Mouse (Mus musculus): ENCODE measurements around the gene P2ry13.

The P2ry13 gene

DNA sequence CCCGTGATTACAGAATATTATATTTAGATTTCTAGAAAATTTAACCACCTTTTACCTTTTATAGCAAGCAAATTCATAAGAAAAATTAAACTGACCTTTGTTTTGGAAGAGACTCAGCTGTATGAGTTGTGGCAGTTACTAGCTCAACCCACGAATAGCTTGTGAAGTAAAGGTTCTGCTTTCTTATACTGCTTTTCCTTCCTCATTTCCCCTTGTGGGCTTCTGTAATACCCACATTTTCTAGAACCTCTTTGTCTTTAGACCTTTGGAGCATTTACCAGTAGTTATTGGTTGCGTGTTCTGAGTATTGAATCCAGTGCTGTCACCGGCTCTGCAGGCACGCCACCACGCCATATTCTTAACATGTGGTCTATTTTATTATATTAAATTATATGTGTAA, at the start of gene P2ry13:
Gene P2ry13, minus strand, starts transcription at position 156 of the 400 bp plus-strand sequence.
- DNase-seq = no peak

DNA sequence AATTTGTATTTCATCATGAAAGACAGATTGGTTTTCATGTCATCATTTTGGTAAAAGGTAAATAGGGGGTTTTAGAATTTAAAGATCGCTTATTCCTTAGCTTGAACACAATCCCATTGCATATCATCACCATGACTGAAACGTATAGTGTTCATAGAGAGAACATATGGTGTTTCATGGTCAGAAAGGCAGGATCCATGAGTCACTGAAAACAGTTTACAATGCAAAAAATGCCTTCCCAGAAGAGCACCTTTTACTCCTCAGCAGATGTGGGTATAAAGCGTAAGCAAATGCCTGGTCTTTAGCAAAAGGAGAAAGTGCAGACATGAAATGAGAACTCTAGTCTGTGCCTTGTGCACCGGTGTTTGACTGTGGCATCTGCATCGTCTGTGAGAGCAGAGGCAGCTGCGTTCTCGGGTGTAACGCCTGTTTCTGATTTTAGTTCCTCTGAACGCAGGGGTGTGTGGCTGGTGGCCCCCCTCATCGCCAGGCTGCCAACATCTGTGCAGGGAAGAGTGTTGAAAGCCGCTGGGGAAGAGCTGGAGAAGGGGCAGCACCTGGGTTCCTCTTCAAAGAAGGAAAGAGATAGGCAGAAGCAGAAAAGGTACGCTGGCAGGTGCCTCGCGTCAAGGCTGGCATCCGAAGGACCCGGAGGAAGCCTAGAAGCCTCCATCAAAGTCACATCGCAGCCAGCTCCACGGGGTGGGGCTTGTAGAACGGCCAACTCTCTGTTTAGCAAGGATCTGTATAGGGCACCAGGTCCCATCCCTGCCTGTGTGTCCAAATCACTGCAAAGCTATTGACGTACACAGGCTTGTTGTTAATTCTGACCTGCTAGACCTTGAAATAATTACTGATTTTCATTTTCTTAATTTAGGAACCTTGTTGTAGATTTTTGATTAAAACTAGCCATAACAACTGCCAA, 47.3 kb upstream of the P2ry13 start:
- DNase-seq = no peak

DNA sequence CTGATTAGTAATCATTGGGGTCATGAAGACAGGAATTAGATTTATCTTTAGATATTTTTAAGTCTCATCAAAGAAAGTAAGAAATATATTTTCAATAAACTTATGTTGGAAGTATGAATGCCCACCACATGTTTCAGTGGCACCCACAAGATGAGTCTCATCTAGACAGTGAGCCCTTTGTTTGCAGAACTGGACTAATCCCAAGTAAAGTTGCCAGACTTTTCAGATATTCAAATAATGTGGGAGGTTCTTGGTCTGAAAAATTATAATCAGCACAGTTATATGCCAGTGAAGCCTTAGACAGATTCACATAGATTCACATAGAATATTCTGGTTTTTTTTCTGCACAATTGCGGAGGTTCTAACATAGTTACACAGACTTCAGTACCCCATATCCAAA, 39.8 kb upstream of the P2ry13 start:
- no peak for DNase-seq

DNA sequence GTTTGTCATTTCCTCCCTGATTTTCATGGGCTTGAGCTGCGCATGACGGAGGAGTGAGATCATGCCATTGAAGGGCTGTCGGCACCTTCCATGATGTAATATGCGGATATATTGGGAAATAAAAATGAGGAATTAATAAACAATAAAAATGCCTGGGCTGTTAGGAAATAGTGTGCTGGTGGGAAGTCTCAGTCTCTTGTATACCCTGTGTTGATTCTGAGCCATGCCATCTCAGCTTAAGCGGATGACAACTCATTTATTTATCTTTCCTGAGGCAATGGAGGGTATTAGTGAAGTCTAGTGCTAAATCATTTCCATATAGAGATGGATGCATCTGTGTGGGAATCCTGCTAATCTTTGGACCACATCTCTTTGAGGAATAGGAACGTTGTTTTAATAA, 37.3 kb upstream of the P2ry13 start:
- DNase-seq = no peak

DNA sequence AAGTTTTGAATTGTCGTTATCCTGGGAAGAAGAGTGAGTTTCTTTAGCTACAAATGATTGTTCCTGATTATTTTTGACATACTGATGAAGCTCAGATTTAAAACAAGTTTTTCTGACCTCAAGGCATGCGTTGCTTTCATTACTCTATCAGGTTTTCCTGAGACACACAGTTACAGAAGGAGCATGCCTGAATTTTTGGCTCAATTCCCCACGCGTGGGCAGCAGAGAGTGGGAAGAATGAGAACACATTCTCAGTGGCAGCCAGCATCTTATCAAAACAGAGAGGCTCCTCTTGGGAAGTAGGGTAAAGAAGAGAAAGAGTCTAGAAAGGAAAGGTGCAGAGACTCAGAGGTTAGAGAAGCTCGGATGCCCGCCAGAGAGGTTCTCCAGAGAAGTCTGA, 32.7 kb upstream of the P2ry13 start:
- peak; percentile 29 for DNase-seq

DNA sequence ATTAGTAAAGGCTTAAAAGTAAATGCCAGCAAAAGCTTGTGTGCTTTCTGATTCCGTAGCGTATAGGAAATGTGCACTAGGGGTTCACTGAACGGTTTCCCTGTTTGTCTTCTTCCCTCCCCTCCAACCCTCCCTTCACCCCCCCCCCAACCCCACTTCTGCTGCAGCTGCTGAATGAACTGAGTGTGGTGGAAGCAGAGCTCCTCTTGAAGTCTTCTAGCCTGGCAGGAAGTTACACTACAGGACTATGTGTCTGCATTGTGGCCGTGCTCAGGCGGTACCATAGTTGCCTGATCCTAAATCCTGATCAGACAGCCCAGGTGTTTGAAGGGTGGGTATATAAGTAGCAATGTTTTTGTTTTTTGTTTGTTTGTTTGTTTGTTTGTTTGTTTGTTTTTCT, 24.2 kb upstream of the P2ry13 start:
- no peak for DNase-seq

DNA sequence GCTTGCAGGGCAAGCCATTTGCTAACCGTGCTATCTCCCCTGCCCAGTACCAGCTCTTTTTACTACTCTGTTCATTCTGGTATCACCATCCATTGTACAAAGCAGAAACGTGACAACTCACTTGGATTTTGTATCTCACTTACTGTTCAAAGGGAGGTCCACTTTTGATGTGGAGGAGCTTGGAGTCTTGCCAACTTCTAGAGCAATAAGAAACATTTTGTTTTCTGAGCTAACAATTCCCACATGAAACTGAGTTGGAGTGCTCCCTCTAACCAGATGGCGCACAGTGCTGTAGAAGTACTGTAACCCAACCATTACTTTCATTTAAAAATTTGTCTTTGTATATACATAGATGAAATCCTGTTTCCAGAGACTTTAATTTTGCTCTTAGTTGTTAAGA, 20.2 kb upstream of the P2ry13 start:
- DNase-seq = no peak

DNA sequence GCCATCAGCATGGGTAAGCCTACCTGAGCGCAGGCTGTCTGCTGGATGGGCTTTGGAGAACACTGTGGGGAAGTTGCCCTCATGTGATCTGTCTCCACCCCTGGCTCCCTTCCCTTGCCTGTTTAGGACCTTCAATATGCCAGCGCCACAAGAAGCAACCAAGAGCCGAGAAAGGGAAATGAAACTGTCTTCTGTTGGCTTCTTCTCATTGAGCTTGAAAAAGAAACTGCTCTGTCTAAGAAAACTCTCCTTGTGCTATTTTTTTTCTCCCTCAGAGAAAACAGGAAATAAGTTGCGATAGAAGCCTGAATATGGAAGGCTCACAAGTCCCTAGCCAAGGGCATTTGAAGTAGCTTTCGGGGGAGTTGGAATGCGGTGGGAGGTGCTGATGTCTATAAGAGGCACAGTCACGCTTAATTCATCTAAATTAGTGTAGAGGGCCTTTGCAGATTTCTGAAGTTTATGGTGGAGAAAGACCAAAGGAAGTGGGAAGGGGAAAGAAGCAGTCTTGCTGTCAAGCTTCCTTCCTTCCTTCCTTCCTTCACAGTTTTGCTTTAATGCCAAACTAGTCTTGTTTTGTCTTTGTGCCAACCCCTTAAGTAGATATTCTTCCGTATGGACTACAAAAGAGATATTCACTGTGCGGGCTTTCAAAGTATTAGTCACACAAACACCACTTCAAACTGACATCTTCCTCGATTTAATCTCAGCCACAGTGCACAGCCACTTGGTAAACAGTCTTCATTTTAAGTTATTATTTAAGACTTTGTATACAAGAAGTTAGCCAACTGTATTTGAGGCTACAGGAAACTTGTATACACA, 18.3 kb upstream of the P2ry13 start:
- no peak for DNase-seq

DNA sequence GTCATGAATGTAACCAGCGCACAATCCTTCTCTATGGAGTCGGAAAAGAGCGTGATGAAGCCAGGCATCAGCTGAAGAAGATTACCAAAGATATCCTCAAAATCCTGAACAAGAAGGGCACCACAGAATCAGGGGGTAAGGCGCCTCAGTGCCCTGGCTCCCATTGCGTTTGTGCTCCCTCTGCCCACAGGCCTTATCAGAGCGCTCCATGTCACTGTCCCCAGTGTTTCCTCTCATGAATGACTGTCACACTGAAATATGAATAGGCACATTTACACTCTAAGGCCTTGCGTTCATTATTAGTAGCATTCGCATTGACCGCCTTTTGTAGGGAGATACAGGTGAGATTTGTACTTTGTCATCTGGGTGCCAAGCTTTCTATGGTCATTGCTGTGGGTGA, 17.0 kb upstream of the P2ry13 start:
- no peak for DNase-seq

DNA sequence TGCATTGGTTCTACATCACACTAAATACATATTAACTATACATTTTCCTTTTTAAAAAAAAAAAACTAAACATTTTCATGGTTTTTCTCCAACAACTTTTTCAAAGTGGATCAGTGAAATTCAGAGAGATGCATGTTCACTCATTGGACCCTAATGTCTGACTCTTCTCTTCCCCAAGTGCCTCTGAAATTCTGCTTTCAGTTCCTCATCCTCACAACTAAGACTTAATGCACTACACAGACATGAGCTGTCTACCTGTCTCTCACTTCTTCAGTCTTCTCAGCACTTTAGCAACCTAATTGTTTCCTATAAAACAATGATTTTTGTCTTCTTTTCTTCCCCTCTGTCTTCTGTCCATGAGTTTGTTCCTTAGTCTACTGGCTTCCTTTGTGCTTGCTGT, 14.7 kb upstream of the P2ry13 start:
- no peak for DNase-seq

DNA sequence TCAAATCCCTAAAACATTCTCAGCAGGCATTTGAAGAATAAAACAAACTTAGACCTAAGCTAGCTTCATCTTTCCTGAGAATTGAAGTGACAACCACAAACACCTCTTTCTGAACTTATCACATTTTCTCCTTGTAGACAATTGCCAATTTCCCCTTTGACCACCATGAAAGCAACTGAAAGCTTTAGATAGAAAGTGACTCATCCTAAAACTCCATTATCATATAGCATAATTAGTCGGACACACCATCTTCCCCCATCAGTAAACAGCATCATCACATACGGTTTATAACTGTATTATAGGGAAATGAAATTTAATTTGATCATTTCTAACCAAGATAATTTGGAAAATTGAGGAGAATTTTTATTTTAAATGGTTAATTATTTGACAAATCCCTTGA, 11.6 kb upstream of the P2ry13 start:
- DNase-seq = no peak

DNA sequence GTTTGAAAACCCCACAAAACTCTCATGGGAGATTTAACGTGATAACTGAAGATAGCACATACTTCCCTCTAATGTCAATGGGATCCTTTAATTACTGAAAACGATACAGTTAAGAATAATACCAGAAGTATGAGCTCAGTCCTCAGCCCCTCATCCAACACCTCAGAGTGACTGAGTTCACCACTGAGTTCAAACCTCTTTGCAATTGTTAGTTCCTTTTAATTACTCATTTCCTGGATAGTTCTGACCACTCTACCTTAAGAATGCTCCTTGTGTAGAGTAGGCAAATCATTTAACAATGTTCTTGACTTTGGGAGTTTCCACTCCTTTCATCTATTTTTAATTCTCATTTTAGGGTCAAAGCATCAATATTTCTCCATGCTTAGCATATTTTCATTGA, 8.6 kb upstream of the P2ry13 start:
- DNase-seq = no peak

DNA sequence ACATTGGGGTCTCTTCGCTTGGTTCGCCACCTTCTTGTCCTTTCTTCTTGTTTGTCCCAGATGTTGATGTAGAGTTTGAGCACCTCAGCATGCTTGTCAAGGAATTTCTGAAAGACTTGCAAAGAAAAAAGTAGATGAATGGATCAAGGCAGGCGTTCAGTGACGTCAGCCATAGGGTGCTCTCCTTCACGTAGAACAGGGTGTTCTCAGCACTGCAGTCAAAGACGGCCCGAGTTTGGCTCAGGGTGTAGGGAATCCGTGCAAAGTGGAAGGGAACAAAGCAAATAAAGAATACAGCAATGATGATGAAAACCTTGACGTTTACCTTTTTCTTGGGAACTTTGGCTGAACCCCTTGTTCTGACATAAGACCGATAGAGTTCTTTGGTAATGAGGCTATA, 6.5 kb upstream of the P2ry13 start:
- DNase-seq = no peak

DNA sequence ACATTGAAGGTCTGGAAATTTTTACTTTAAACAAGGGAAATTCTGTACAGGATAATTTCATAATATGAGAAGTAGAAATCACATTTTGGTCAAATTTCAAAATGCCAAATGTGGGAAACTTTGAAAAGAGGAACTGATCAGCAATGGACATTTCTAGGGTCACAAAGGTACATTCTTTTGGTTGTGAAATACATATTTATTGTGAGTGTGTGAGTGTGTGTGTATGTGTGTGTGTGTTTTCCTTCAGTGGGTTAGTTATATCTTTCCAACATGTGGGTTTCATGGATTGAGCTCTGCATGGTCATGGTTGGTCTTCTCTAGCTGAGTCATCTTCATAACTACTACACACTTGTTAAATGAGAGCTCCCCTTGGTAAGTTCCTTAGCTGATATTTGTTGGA, 1.7 kb upstream of the P2ry13 start:
- no peak for DNase-seq

DNA sequence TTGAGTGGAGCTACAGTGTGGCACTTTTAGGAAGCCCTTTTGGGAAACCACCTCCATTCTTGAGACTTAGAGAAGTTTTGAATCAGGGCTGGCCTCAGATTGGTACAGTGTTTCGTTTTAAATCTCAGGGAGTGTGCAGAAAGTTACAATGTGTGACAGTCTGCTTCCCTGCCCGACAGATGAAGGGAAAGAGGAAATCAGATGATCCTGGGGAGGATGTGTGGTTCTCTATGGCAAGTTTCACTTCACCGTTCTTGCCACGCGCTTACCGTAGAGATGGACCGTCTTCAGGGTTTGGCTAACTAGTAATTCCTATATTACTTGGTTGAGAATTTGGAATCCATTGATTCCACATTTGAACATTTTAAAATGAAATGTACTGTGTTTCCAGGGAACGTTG, 1.1 kb upstream of the P2ry13 start:
- no peak for DNase-seq

DNA sequence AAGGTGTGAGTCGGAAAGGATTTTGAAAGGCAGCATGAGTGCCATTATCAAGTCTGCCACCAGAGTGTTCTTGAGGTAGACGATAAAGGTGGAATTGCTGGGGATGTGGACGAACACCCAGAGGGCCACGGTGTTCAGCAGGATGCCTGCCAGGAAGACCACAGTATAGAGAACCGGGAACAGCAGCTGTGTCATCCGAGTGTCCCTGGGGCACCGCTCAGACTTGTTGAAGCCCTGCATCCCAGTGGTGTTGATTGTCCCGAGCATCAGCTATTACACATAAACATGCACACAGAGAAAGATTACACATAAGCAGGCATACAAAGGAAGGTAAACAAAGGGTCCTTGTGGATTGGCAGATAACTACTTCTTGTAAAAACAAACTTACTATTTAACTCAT, 593 bp downstream of the P2ry13 start:
- no peak for DNase-seq

DNA sequence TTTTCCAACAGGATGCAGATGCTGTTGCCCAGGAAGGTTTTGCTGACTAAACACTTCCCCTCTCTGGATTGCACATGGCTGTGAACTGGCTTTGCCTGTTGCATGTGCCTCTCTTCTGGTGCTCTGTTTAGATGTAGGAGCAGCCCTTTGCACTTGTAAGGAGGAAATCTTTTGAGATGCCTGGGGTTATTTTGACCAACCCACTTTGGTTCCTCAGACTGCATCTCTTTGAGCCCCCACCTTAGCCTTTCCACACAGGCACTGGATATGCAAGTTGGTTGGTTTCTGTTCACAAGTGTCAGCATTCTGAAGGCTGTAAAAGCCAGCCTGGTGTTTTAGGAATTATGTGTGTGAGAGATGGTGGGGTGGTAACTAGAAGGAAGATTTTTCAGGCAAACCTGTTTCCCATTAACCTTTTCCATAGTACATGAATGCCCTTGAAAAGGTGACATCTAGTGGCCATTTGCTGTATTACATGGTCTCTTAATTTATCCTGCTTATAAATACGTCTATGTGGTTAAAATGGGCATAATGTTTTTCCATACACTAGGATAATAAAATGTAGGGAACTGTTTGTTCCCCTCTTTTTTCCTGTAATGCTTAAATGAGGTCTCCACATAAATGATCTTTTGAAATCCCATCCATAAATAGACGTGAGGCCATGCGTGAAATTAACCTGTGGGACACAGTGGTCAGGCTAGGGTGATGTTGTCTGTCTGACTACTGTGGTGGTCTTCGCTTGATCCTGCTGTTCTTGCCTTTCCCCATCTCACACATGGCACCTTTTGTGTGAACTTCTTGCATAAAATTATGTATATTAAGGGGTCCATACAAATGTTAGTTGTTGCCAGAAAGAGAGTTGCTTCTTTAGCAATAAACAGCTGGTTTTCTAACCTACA, 1.8 kb downstream of the P2ry13 start:
- DNase-seq = peak; percentile 20

DNA sequence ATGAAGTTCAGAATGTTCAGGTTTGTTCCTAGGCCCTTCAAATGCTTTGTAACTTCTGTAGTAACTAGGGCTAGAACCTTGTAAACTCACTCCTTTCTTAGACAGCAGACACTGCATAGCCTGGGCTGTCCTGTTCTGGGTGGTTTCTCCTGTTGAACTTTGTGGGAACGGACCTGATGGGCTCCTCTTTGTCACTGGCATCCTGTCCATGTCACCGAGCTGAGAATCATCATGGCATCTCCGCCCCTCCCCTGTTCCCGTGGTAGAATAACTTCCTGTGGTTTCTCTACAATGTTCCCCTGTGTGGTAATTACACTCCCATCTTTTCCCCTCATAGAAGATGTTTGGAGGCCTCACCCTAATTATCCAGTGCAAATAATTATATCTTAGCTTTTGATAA, 4.7 kb downstream of the P2ry13 start:
- no peak for DNase-seq

DNA sequence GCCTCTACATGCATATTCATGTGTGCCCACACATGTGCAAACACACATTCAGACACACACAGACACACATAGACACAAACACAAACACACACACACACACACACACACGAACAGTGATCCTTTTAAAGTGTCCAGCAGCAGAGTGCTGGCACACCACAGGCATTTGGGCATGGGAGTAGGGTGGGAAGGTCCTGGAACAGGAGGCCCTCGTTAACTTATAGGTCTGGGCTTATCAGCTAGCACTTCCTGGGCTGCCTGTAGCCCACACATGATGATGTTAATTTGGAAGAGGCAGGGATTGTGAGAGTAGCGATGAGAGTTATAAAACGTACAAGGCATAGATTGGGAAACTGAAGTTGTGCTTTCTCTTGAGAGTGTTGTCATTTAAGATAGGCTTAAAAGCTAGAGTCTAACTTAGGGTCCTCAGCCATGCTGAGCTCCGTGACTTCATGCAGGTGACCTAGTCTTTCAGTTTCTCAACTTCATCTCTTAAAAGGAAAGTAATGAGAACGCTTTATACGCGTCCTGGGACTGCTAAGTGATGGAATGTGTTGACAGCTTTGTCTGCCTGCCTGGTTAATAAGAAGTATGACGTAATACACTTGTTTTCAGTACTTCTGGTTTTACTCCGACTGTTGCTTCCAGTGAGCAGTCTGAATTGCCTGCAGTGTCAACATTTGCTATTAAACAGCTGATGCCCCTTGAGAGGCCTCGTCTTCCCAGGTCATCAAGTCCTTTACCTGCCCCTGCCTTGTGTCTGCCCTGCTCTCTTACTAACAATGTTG, 5.8 kb downstream of the P2ry13 start:
- DNase-seq = no peak

DNA sequence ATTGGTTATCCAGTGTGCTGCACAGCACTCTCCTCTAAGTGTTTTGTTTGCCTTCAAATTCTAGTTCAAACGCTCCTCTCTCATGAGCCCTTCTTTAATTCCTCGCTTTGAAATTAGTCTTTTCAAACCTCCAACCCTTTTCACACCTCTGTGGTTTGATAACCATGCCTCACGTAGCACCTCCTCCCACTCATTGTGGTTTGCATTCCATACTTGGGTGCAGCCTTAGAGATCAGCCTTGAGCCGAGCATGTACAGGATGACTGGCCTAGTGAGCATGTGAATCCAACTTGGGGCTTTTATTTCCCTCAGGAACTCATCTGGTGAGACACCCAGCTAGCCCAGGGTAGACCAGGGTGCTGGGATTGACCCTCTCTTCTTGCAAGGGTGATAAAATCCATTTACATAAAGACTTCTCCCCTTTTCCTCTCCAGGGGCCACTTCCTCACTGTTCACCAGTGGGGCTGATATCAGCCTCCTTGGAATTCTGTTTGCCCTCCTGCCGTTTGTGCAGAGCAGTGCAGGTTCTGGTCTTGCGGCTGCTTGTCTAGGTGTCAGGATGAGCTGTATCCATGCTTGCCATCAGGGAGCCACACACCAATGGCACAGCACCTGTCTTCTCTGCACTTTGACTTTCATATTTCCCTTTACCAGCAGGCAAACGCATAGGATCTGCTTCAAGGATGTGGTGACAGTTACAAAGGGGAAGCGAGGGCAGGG, 6.7 kb downstream of the P2ry13 start:
- DNase-seq = no peak

DNA sequence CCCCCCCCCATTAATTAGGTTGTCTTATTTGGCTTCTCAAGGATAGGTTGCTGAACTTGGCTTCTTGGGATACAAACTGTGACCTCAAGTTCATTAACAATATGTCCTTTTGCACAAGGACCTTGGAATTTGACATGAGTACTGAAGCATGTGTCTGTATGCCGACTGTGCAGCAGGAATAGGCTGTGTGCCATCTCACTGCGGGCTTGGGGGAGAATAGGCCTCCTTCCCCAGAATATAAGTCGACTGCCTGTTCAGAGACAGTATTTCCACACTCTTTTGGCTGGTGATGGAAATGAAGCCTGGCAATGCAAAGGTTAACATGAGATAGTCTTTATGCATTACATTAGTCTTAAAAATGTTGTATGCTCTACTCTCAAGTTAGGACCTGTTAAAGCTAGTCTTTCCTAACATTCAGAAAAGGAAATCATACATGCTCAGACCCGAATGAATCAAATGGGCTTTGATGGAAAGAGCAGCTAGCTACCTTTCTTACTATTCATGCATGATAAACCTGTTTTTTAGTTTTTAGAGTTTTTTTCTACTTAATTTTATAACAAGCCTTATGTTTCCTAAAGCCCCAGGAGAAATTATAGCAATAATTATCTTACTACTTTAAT, 13.2 kb downstream of the P2ry13 start:
- DNase-seq = no peak
